Mouse (Mus musculus): ENCODE data around the gene Plekhh3. TPM values are rescaled to one million over a fixed set of nuclear protein-coding genes. Genes with fewer than 3 reads are reported as not detected.

The Plekhh3 gene
- total and polyA plus RNA-seq, 2 experiments from 2014 or later, result 10.6 to 23.2 TPM

GRCm38 (mm10) chr11:101172434-101172815 is 1.3 kb upstream of the Plekhh3 start:
- ATAC-seq (ENCODE audit: insufficient read depth, low read depth), result no peak
- 24% methylated on average over 5 of the region's 5 CpGs for WGBS

GRCm38 (mm10) chr11:101171721-101172433 is 726 bp upstream of the Plekhh3 start:
- WGBS, result under 1% methylated on average over 31 of the region's 31 CpGs
- Histone ChIP-seq H3K9me3 (replicated peaks; ENCODE audit: control insufficient read depth, low read length) (no peaks in the 10 kb centered on the region), H3K27ac (ENCODE audit: low read depth) (peak overlapping the region; percentile 78), H3K4me3 (ENCODE audit: low read depth, low read length) (peak overlapping the region; percentile 52), H3K27me3 (ENCODE audit: control insufficient read depth, insufficient read depth, low read length) (peaks cover 5% of the 10 kb centered on the region), H3K36me3 (replicated peaks; ENCODE audit: control insufficient read depth, insufficient read depth, low read length) (peaks cover 13% of the 10 kb centered on the region), H3K9ac (replicated peaks; ENCODE audit: low read depth, low read length) (peak overlapping the region; percentile 39; the same call in 1 of the 2 replicates), H3K4me1 (ENCODE audit: control insufficient read depth, insufficient read depth) (peaks cover 41% of the 10 kb centered on the region), H3K4me2 (ENCODE audit: low read depth, low read length) (peak overlapping the region; percentile 72)
- TF ChIP-seq CTCF (IDR thresholded peaks at IDR 0.05; ENCODE audit: low read depth) (no peak), EP300 (IDR thresholded peaks at IDR 0.05; ENCODE audit: low read depth) (0 out of 2 replicates have a peak, but pooled peaks have one; percentile 4)
- peak; percentile 39 for ATAC-seq (ENCODE audit: insufficient read depth, low read depth)
- peak; percentile 75 for DNase-seq (ENCODE audit: low spot score)

More at GRCm38 (mm10) chr11:101172434-101172815, 1.3 kb upstream of the Plekhh3 start:
- Histone ChIP-seq H3K4me1 (ENCODE audit: control insufficient read depth, insufficient read depth) (peaks cover 41% of the 10 kb centered on the region), H3K9ac (replicated peaks; ENCODE audit: low read depth, low read length) (peak overlapping the region; percentile 39; the same call in 1 of the 2 replicates), H3K27me3 (ENCODE audit: control insufficient read depth, insufficient read depth, low read length) (peaks cover 9% of the 10 kb centered on the region), H3K27ac (ENCODE audit: low read depth) (peak overlapping the region; percentile 78), H3K4me2 (ENCODE audit: low read depth, low read length) (peak overlapping the region; percentile 72), H3K36me3 (replicated peaks; ENCODE audit: control insufficient read depth, insufficient read depth, low read length) (peaks cover 7% of the 10 kb centered on the region), H3K9me3 (replicated peaks; ENCODE audit: control insufficient read depth, low read length) (no peaks in the 10 kb centered on the region), H3K4me3 (ENCODE audit: low read depth, low read length) (peak overlapping the region; percentile 52)
- TF ChIP-seq EP300 (IDR thresholded peaks at IDR 0.05; ENCODE audit: low read depth), result no peak
- no peak for TF ChIP-seq CTCF (IDR thresholded peaks at IDR 0.05; ENCODE audit: low read depth)
- no peak for DNase-seq (ENCODE audit: low spot score)

- peak within 1 kb of the TSS; percentile 72 for H3K9ac ChIP-seq (replicated peaks; ENCODE audit: low read depth, low read length)
- H3K36me3 ChIP-seq (replicated peaks; ENCODE audit: control insufficient read depth, insufficient read depth, low read length), result peaks cover 27% of the 10 kb centered on the region
- no peak for ATAC-seq (ENCODE audit: insufficient read depth, low read depth)
- 2% methylated on average over 34 of the region's 35 CpGs for WGBS
- DNase-seq (ENCODE audit: low spot score), result no peak
- TF ChIP-seq CTCF (IDR thresholded peaks at IDR 0.05; ENCODE audit: low read depth) (peak; percentile 3; the same call in 1 of the 2 replicates), EP300 (IDR thresholded peaks at IDR 0.05; ENCODE audit: low read depth) (no peak)
- peak within 1 kb of the TSS; percentile 86 for H3K4me2 ChIP-seq (ENCODE audit: low read depth, low read length)
- H3K4me3 ChIP-seq (ENCODE audit: low read depth, low read length), result peak within 1 kb of the TSS; percentile 80
- H3K4me1 ChIP-seq (ENCODE audit: control insufficient read depth, insufficient read depth), result peaks cover 40% of the 10 kb centered on the region
- no peaks in the 10 kb centered on the region for H3K27me3 ChIP-seq (ENCODE audit: control insufficient read depth, insufficient read depth, low read length)
- no peaks in the 10 kb centered on the region for H3K9me3 ChIP-seq (replicated peaks; ENCODE audit: control insufficient read depth, low read length)
- H3K27ac ChIP-seq (ENCODE audit: low read depth), result peak within 1 kb of the TSS; percentile 92
Observed at GRCm38 (mm10) chr11:101170354-101170810, 769 bp downstream of the Plekhh3 start, which contains the start of gene Cntnap1. Gene Cntnap1, plus strand, starts transcription at chr11:101170523.

- peak overlapping the region; percentile 92; the same call in 1 of the 2 replicates for H3K27ac ChIP-seq (ENCODE audit: low read depth)
- ATAC-seq (ENCODE audit: insufficient read depth, low read depth), result no peak
- peak overlapping the region; percentile 86 for H3K4me2 ChIP-seq (ENCODE audit: low read depth, low read length)
- peak overlapping the region; percentile 80 for H3K4me3 ChIP-seq (ENCODE audit: low read depth, low read length)
- peaks cover 31% of the 10 kb centered on the region for H3K4me1 ChIP-seq (ENCODE audit: control insufficient read depth, insufficient read depth)
- no peaks in the 10 kb centered on the region for H3K27me3 ChIP-seq (ENCODE audit: control insufficient read depth, insufficient read depth, low read length)
- 17% methylated on average over 17 of the region's 17 CpGs for WGBS
- H3K36me3 ChIP-seq (replicated peaks; ENCODE audit: control insufficient read depth, insufficient read depth, low read length), result peaks cover 36% of the 10 kb centered on the region
- DNase-seq (ENCODE audit: low spot score), result no peak
- H3K9ac ChIP-seq (replicated peaks; ENCODE audit: low read depth, low read length), result peak overlapping the region; percentile 72
- TF ChIP-seq CTCF (IDR thresholded peaks at IDR 0.05; ENCODE audit: low read depth), result no peak
- no peak for TF ChIP-seq EP300 (IDR thresholded peaks at IDR 0.05; ENCODE audit: low read depth)
- H3K9me3 ChIP-seq (replicated peaks; ENCODE audit: control insufficient read depth, low read length), result no peaks in the 10 kb centered on the region
Observed at GRCm38 (mm10) chr11:101169301-101170107, 1.6 kb downstream of the Plekhh3 start.

GRCm38 (mm10) chr11:101168301-101168980 is 2.7 kb downstream of the Plekhh3 start:
- Histone ChIP-seq H3K27ac (ENCODE audit: low read depth) (no peak overlapping the region), H3K27me3 (ENCODE audit: control insufficient read depth, insufficient read depth, low read length) (no peaks in the 10 kb centered on the region), H3K4me3 (ENCODE audit: low read depth, low read length) (peak overlapping the region; percentile 80), H3K36me3 (replicated peaks; ENCODE audit: control insufficient read depth, insufficient read depth, low read length) (peaks cover 46% of the 10 kb centered on the region), H3K4me2 (ENCODE audit: low read depth, low read length) (peak overlapping the region; percentile 86), H3K4me1 (ENCODE audit: control insufficient read depth, insufficient read depth) (peaks cover 22% of the 10 kb centered on the region), H3K9me3 (replicated peaks; ENCODE audit: control insufficient read depth, low read length) (no peaks in the 10 kb centered on the region), H3K9ac (replicated peaks; ENCODE audit: low read depth, low read length) (no peak overlapping the region)
- DNase-seq (ENCODE audit: low spot score), result no peak
- no peak for TF ChIP-seq CTCF (IDR thresholded peaks at IDR 0.05; ENCODE audit: low read depth)
- no peak for TF ChIP-seq EP300 (IDR thresholded peaks at IDR 0.05; ENCODE audit: low read depth)
- WGBS, result 71% methylated on average over 18 of the region's 18 CpGs
- ATAC-seq (ENCODE audit: insufficient read depth, low read depth), result no peak
